Mouse (Mus musculus) neural tube, embryonic 12.5 days (tissue): ENCODE results near the gene Fancf. TPM values are rescaled to one million over a fixed set of nuclear protein-coding genes. Genes with fewer than 3 reads are reported as not detected.

Experiments
- ATAC-seq: fragments of 200-750 bp; cut with Nextera tagmentation; 2 replicates; pipeline ENCODE4 v1.8.0; 2017; ENCODE audit warnings: low read depth, mild to moderate bottlenecking, moderate TSS enrichment, moderate library complexity; ENCODE audit not compliant: low FRiP score
- H3K27ac ChIP-seq: fragments of 300-500 bp; sonication (generic); 2 replicates; pipeline ENCODE4 v1.5.1; 2016
- H3K27me3 ChIP-seq: fragments of 300-500 bp; sonication (generic); replicated peaks from 2 replicates; pipeline ENCODE4 v1.6.1; 2016; ENCODE audit warnings: mild to moderate bottlenecking
- H3K36me3 ChIP-seq: fragments of 300-500 bp; sonication (generic); 2 replicates; pipeline ENCODE4 v1.6.1; 2016; ENCODE audit warnings: mild to moderate bottlenecking
- H3K4me1 ChIP-seq: fragments of 300-500 bp; sonication (generic); 2 replicates; pipeline ENCODE4 v1.6.1; 2016
- H3K4me2 ChIP-seq: fragments of 300-500 bp; sonication (generic); replicated peaks from 2 replicates; pipeline ENCODE4 v1.6.1; 2016; ENCODE audit warnings: mild to moderate bottlenecking
- H3K4me3 ChIP-seq: fragments of 300-500 bp; sonication (generic); 2 replicates; pipeline ENCODE4 v1.5.1; 2016
- H3K9ac ChIP-seq: fragments of 300-500 bp; sonication (generic); 2 replicates; pipeline ENCODE4 v1.6.1; 2016; ENCODE audit warnings: mild to moderate bottlenecking
- H3K9me3 ChIP-seq: fragments of 300-500 bp; sonication (generic); 2 replicates; pipeline ENCODE4 v1.6.1; 2016; ENCODE audit warnings: mild to moderate bottlenecking
- WGBS: fragments of 180-500 bp; shearing (Covaris S2); methylation state at CpG from one replicate; pipeline ENCODE4 v1.1.7; 2016; 5-methylcytosine and 5-hydroxymethylcytosine counted together
- polyA plus RNA-seq: library from polyadenylated mRNA; unstranded; fragments of >200 nt; fragmentation: Nextera tagmentation; extraction: Ambion mirVana; gene quantifications from 2 replicates; pipeline ENCODE4 v1.2.1, GENCODE M21; 2016

The Fancf gene
- polyA plus RNA-seq, 1 experiment from 2014 or later, result 18.8 TPM

DNA sequence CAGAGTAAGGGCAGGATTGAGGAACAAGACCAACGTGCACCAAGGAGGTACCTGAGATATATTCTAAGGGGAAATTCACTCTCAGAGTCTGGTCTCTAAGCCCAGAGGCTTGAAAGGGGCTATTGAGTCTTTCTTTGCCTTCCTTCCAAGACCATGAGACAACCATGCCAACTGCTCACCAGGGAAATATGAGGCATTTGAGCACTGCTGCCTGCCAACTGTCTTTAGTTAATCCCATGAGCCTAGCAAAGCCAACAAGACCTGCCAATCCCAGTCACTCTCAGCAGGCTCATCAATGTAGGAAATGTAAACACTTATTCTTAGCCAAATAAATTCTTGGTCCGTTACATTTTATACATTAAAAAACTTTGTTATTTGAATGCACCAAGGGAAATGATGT lies 40.6 kb downstream of the Fancf start:
- no peaks in the 10 kb centered on the region for H3K27me3 ChIP-seq
- ATAC-seq, result no peak
- H3K4me3 ChIP-seq, result no peak overlapping the region
- no peaks in the 10 kb centered on the region for H3K36me3 ChIP-seq
- 76% methylated on average over 2 of the region's 2 CpGs for WGBS
- peaks cover 4% of the 10 kb centered on the region; the same call in 1 of the 2 replicates for H3K4me1 ChIP-seq
- no peak overlapping the region for H3K4me2 ChIP-seq
- no peak overlapping the region for H3K9ac ChIP-seq
- no peaks in the 10 kb centered on the region for H3K9me3 ChIP-seq
- no peak overlapping the region for H3K27ac ChIP-seq

DNA sequence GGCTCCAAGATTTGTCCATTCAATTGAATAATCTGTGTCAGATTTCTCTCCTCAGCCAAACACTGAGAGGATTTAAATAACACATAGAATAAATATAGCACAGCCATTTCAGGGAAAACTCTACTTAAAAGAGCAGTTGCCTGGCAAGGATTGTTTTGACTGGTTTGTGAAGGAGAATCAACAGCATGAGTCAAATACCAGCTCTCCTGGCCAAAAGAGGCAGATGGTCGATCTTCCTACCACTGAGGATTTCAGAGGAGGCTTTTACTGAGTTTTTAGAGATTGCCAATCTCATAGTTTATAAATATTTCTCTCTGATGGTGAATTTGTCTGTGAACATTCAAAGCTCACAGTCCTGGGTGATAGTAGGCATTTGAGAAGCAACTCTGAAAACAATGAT lies 42.2 kb downstream of the Fancf start:
- no peaks in the 10 kb centered on the region for H3K9me3 ChIP-seq
- peaks cover 4% of the 10 kb centered on the region; the same call in 1 of the 2 replicates for H3K4me1 ChIP-seq
- no peak overlapping the region for H3K27ac ChIP-seq
- 65% methylated on average over 1 of the region's 1 CpGs for WGBS
- no peaks in the 10 kb centered on the region for H3K36me3 ChIP-seq
- H3K9ac ChIP-seq, result no peak overlapping the region
- no peaks in the 10 kb centered on the region for H3K27me3 ChIP-seq
- ATAC-seq, result no peak
- no peak overlapping the region for H3K4me3 ChIP-seq
- no peak overlapping the region for H3K4me2 ChIP-seq

DNA sequence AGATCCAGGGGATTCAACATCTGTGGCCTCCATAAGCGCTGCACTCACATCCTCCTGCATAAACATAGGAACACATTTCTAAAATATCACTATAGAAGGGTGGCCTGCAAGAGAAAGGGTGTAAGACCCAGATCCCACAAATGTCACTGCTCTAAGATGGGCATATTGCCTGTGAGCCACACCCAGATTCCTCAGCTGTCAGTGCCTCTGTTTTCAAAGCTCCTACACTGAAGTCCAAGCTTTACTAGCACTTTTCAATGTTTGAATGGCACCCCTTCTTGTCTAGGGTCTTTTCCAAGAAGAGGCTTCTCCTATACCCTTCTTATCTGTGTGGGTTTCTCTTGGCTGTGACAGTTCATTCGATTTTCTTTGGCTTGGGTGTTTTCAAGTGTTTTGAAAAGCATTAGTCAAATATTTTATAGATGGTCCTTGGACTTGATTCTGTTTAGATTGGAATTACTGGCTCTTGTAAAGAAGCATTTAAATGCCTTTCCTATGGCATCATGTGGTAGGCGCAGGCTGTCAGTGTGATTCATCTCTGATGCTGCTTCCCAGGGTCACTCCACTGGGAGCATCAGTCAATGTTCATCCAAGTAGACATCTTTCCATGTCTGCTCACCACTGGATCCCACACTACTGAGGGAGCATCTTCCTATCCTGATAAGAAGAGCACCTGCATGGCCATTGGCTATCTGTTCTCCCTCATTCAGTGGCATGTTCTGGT lies 43.7 kb downstream of the Fancf start:
- no peaks in the 10 kb centered on the region for H3K9me3 ChIP-seq
- no peak overlapping the region for H3K4me2 ChIP-seq
- WGBS, result 72% methylated on average over 3 of the region's 3 CpGs
- H3K27me3 ChIP-seq, result no peaks in the 10 kb centered on the region
- no peak overlapping the region for H3K9ac ChIP-seq
- H3K4me3 ChIP-seq, result no peak overlapping the region
- ATAC-seq, result no peak
- H3K36me3 ChIP-seq, result no peaks in the 10 kb centered on the region
- H3K4me1 ChIP-seq, result no peaks in the 10 kb centered on the region
- H3K27ac ChIP-seq, result no peak overlapping the region

DNA sequence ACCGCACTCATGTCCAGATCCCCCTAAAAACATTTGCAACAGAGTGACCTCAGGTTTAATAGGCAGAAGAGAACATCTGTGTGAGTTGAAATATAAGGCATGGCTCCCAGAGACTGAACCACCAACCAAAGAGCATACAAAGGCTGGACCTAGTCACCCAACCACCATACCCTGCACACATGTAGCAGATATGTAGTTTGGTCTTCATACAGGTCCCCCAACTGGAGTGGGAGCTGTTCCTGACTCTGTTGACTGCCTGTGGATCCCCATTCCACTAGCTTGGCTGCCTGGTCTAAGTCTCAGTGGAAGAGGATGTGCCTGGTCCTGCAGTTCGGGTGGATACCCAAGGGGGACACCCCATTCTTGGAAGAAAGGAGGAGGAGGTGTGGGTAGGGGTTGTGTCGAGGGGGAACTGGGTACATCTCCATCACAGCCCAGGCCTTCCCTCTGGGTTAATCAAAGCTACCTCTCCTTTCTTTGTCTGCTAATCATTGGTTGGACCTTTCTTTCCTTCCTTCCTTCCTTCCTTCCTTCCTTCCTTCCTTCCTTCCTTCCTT lies 45.7 kb downstream of the Fancf start:
- no peak overlapping the region for H3K4me2 ChIP-seq
- H3K36me3 ChIP-seq, result no peaks in the 10 kb centered on the region
- no peaks in the 10 kb centered on the region for H3K4me1 ChIP-seq
- no peak overlapping the region for H3K4me3 ChIP-seq
- no peak overlapping the region for H3K9ac ChIP-seq
- 0 out of 2 replicates have a peak, but pooled peaks have one; percentile 13 for ATAC-seq
- H3K27me3 ChIP-seq, result no peaks in the 10 kb centered on the region
- H3K9me3 ChIP-seq, result no peaks in the 10 kb centered on the region
- 63% methylated on average over 3 of the region's 3 CpGs for WGBS
- H3K27ac ChIP-seq, result no peak overlapping the region

DNA sequence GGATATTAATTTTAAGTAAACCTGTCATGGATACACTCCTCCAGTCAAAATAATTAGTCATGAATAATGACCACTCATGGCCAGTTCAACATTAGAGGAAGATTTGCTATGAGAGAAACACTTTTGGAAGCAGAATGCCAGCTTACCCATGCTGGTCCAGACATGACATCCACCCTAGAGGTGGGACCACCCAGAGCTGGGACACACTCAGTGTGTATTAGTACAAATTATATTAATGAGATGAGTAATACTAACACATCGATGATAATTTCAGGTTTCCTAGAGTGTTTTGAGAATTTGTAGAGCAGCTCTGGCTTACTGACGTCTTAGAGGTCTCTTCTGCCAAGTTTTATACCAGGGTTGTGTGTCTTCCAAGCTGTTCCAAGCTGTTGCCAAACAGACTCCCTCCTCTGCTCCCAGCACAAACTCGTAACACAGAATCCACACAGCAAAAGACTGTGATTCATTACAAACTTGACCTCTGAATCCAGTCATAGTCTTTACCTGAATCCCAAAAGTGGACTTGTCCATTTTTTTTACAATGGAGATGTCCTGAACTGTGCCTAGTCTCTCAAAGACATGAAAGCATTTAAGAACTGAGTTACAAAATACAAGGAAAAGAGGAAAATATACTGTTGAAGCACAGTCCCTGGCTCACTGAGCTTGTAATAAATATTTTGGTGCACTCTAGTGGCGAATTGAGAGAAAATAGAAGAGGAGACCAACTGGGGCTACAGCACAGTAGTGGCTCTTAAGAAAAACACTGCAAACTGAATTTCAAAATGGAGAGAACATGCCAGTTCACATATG lies 46.4 kb downstream of the Fancf start:
- no peak overlapping the region for H3K4me2 ChIP-seq
- ATAC-seq, result peak; percentile 61; the same call in 1 of the 2 replicates
- no peaks in the 10 kb centered on the region for H3K4me1 ChIP-seq
- WGBS, result 56% methylated on average over 4 of the region's 4 CpGs
- no peak overlapping the region for H3K4me3 ChIP-seq
- no peaks in the 10 kb centered on the region for H3K27me3 ChIP-seq
- H3K36me3 ChIP-seq, result no peaks in the 10 kb centered on the region
- no peak overlapping the region for H3K27ac ChIP-seq
- H3K9me3 ChIP-seq, result no peaks in the 10 kb centered on the region
- H3K9ac ChIP-seq, result no peak overlapping the region

Other genes starting within 250 kb of the Fancf start
- gene Slc17a6, start 240.3 kb downstream of the Fancf start, polyA plus RNA-seq, result 49.9 and 52.7 TPM in 2 replicates
- gene Gas2, start 252 bp downstream of the Fancf start, polyA plus RNA-seq, result 39.6 and 42.3 TPM in 2 replicates
- gene Svip, start 143.8 kb upstream of the Fancf start, polyA plus RNA-seq, result 23.5 and 24.3 TPM in 2 replicates
- gene 1700015G11Rik, start 153.5 kb upstream of the Fancf start, polyA plus RNA-seq, result not detected in 2 replicates